Mouse (Mus musculus) forebrain, embryonic 11.5 days (tissue): ENCODE data around the gene Leo1. TPM values are rescaled to one million over a fixed set of nuclear protein-coding genes. Genes with fewer than 3 reads are reported as not detected.

ENCODE experiments used
- ATAC-seq: fragments of 200-750 bp; cut with Nextera tagmentation; replicated peaks from 2 replicates; pipeline ENCODE4 v1.8.0; 2017; ENCODE audit warnings: moderate TSS enrichment; ENCODE audit not compliant: low FRiP score
- DNase-seq: peaks from one replicate; pipeline ENCODE4 v3.0.0-alpha.2; 2017; ENCODE audit warnings: low spot score
- H3K27ac ChIP-seq: fragments of 300-500 bp; sonication (generic); 2 replicates; pipeline ENCODE4 v1.5.1; 2014; ENCODE audit warnings: low read depth, low read length
- H3K27me3 ChIP-seq: fragments of 300-500 bp; sonication (generic); 2 replicates; pipeline ENCODE4 v1.6.1; 2014; ENCODE audit warnings: mild to moderate bottlenecking, low read length, mixed read lengths; ENCODE audit not compliant: control insufficient read depth, insufficient read depth
- H3K36me3 ChIP-seq: fragments of 300-500 bp; sonication (generic); 2 replicates; pipeline ENCODE4 v1.6.1; 2014; ENCODE audit warnings: mild to moderate bottlenecking, low read length, moderate library complexity, mixed read lengths; ENCODE audit not compliant: control insufficient read depth, insufficient read depth
- H3K4me1 ChIP-seq: fragments of 300-500 bp; sonication (generic); replicated peaks from 2 replicates; pipeline ENCODE4 v1.6.1; 2014; ENCODE audit warnings: low read length, mixed read lengths; ENCODE audit not compliant: control insufficient read depth, insufficient read depth
- H3K4me2 ChIP-seq: fragments of 300-500 bp; sonication (generic); 2 replicates; pipeline ENCODE4 v1.6.1; 2014; ENCODE audit warnings: low read depth, mild to moderate bottlenecking, low read length, moderate library complexity, mixed read lengths; ENCODE audit not compliant: severe bottlenecking
- H3K4me3 ChIP-seq: fragments of 300-500 bp; sonication (generic); 2 replicates; pipeline ENCODE4 v1.5.1; 2014; ENCODE audit warnings: low read depth, low read length
- H3K9ac ChIP-seq: fragments of 300-500 bp; sonication (generic); 2 replicates; pipeline ENCODE4 v1.6.1; 2014; ENCODE audit warnings: low read length
- H3K9me3 ChIP-seq: fragments of 300-500 bp; sonication (generic); 2 replicates; pipeline ENCODE4 v1.6.1; 2016; ENCODE audit warnings: low read length, mixed read lengths; ENCODE audit not compliant: control insufficient read depth
- WGBS: fragments of 180-500 bp; shearing (Covaris S2); extraction: QIAGEN DNeasy Blood & Tissue Kit; methylation state at CpG from one replicate; pipeline ENCODE4 v1.1.7; 2014; 5-methylcytosine and 5-hydroxymethylcytosine counted together
- polyA plus RNA-seq: library from polyadenylated mRNA; unstranded; fragments of >200 nt; fragmentation: Nextera tagmentation; extraction: Ambion mirVana; gene quantifications from 2 replicates; pipeline ENCODE4 v1.2.1, GENCODE M21; 2014

Leo1 gene
- polyA plus RNA-seq = 52.6 and 52.8 TPM in 2 replicates

- no peaks in the 10 kb centered on the region for H3K36me3 ChIP-seq
- peak; percentile 93 for DNase-seq
- ATAC-seq = peak; percentile 94
- peak within 1 kb of the TSS; percentile 68 for H3K27ac ChIP-seq
- peak within 1 kb of the TSS; percentile 84 for H3K4me3 ChIP-seq
- no peaks in the 10 kb centered on the region for H3K27me3 ChIP-seq
- peak within 1 kb of the TSS; percentile 86 for H3K4me2 ChIP-seq
- H3K4me1 ChIP-seq = peaks cover 5% of the 10 kb centered on the region
- no peaks in the 10 kb centered on the region for H3K9me3 ChIP-seq
- 1% methylated on average over 39 of the region's 45 CpGs for WGBS
- peak within 1 kb of the TSS; percentile 88 for H3K9ac ChIP-seq
Observed at GRCm38 (mm10) chr9:75440796-75441666, at the start of gene Leo1. TSS of gene Leo1 (plus strand) at chr9:75441524.

GRCm38 (mm10) chr9:75393251-75393650 lies 48.1 kb upstream of the Leo1 start:
- H3K9ac ChIP-seq = no peak overlapping the region
- ATAC-seq = no peak
- no peak overlapping the region for H3K27ac ChIP-seq
- H3K4me3 ChIP-seq = no peak overlapping the region
- H3K36me3 ChIP-seq = peaks cover 14% of the 10 kb centered on the region
- H3K9me3 ChIP-seq = no peaks in the 10 kb centered on the region
- DNase-seq = no peak
- H3K27me3 ChIP-seq = no peaks in the 10 kb centered on the region
- H3K4me2 ChIP-seq = no peak overlapping the region
- H3K4me1 ChIP-seq = no peaks in the 10 kb centered on the region
- 86% methylated on average over 12 of the region's 12 CpGs for WGBS

GRCm38 (mm10) chr9:75395971-75396370 lies 45.4 kb upstream of the Leo1 start:
- H3K9me3 ChIP-seq = no peaks in the 10 kb centered on the region
- DNase-seq (no peak), ATAC-seq (no peak)
- H3K4me3 ChIP-seq = no peak overlapping the region
- H3K36me3 ChIP-seq = peaks cover 12% of the 10 kb centered on the region
- no peak overlapping the region for H3K4me2 ChIP-seq
- no peak overlapping the region for H3K9ac ChIP-seq
- WGBS = 94% methylated on average over 6 of the region's 6 CpGs
- no peak overlapping the region for H3K27ac ChIP-seq
- no peaks in the 10 kb centered on the region for H3K27me3 ChIP-seq
- peaks cover 2% of the 10 kb centered on the region; the same call in 1 of the 2 replicates for H3K4me1 ChIP-seq

- Histone ChIP-seq H3K4me3 (no peak overlapping the region), H3K9me3 (no peaks in the 10 kb centered on the region), H3K27ac (no peak overlapping the region), H3K9ac (no peak overlapping the region), H3K27me3 (no peaks in the 10 kb centered on the region), H3K4me2 (no peak overlapping the region), H3K4me1 (peaks cover 4% of the 10 kb centered on the region; the same call in 1 of the 2 replicates), H3K36me3 (peaks cover 9% of the 10 kb centered on the region)
- no peak for DNase-seq
- 92% methylated on average over 4 of the region's 4 CpGs for WGBS
- ATAC-seq = no peak
Observed at GRCm38 (mm10) chr9:75399069-75399468, 42.3 kb upstream of the Leo1 start.

- no peak overlapping the region for H3K4me2 ChIP-seq
- WGBS = 86% methylated on average over 5 of the region's 5 CpGs
- peaks cover 4% of the 10 kb centered on the region; the same call in 1 of the 2 replicates for H3K4me1 ChIP-seq
- H3K9ac ChIP-seq = no peak overlapping the region
- H3K36me3 ChIP-seq = peaks cover 9% of the 10 kb centered on the region
- no peaks in the 10 kb centered on the region for H3K27me3 ChIP-seq
- H3K4me3 ChIP-seq = no peak overlapping the region
- DNase-seq = no peak
- no peak overlapping the region for H3K27ac ChIP-seq
- ATAC-seq = no peak
- H3K9me3 ChIP-seq = no peaks in the 10 kb centered on the region
Observed at GRCm38 (mm10) chr9:75400639-75401038, 40.7 kb upstream of the Leo1 start.

GRCm38 (mm10) chr9:75401593-75402504 lies 39.5 kb upstream of the Leo1 start:
- Histone ChIP-seq H3K4me1 (peaks cover 6% of the 10 kb centered on the region; the same call in 1 of the 2 replicates), H3K9ac (no peak overlapping the region)
- WGBS = 84% methylated on average over 20 of the region's 20 CpGs

GRCm38 (mm10) chr9:75403520-75403919 lies 37.8 kb upstream of the Leo1 start:
- Histone ChIP-seq H3K27me3 (no peaks in the 10 kb centered on the region), H3K27ac (no peak overlapping the region), H3K4me1 (peaks cover 7% of the 10 kb centered on the region; the same call in 1 of the 2 replicates), H3K4me3 (no peak overlapping the region), H3K36me3 (no peaks in the 10 kb centered on the region), H3K4me2 (no peak overlapping the region), H3K9ac (no peak overlapping the region), H3K9me3 (no peaks in the 10 kb centered on the region)
- 75% methylated on average over 3 of the region's 3 CpGs for WGBS
- no peak for ATAC-seq
- DNase-seq = no peak

More at GRCm38 (mm10) chr9:75401593-75402504, 39.5 kb upstream of the Leo1 start:
- Histone ChIP-seq H3K4me2 (no peak overlapping the region), H3K27me3 (no peaks in the 10 kb centered on the region), H3K36me3 (peaks cover 7% of the 10 kb centered on the region), H3K9me3 (no peaks in the 10 kb centered on the region), H3K4me3 (no peak overlapping the region), H3K27ac (no peak overlapping the region)
- DNase-seq (no peak), ATAC-seq (no peak)

GRCm38 (mm10) chr9:75406121-75406520 lies 35.2 kb upstream of the Leo1 start:
- no peak for ATAC-seq
- Histone ChIP-seq H3K27me3 (no peaks in the 10 kb centered on the region), H3K4me1 (0 out of 2 replicates have a peak, but pooled peaks cover 5% of the 10 kb centered on the region), H3K4me2 (no peak overlapping the region), H3K9me3 (no peaks in the 10 kb centered on the region), H3K9ac (no peak overlapping the region), H3K4me3 (no peak overlapping the region), H3K27ac (no peak overlapping the region), H3K36me3 (no peaks in the 10 kb centered on the region)
- DNase-seq = no peak
- WGBS = 96% methylated on average over 2 of the region's 2 CpGs
